Mouse (Mus musculus) bone marrow macrophage, adult 2 months (primary cell): ENCODE results near the gene Cd83. TPM values are rescaled to one million over a fixed set of nuclear protein-coding genes. Genes with fewer than 3 reads are reported as not detected.

ENCODE experiments used
- H3K27ac ChIP-seq: 2 replicates; pipeline ENCODE4 v1.5.1; 2012; ENCODE audit warnings: low read depth, low read length; ENCODE audit not compliant: insufficient read depth
- H3K4me1 ChIP-seq: 2 replicates; pipeline ENCODE4 v1.6.1; 2012; ENCODE audit warnings: low read length; ENCODE audit not compliant: control insufficient read depth, insufficient read depth
- H3K4me3 ChIP-seq: 2 replicates; pipeline ENCODE4 v1.5.1; 2012; ENCODE audit warnings: mild to moderate bottlenecking, low read length, moderate library complexity; ENCODE audit not compliant: insufficient read depth
- CTCF ChIP-seq: IDR thresholded peaks from 2 replicates; pipeline ENCODE4 v1.5.1; 2012; ENCODE audit warnings: low read depth, mild to moderate bottlenecking, low read length, moderate library complexity
- POLR2A ChIP-seq: IDR thresholded peaks from 2 replicates; pipeline ENCODE4 v1.6.1; 2012; ENCODE audit warnings: mild to moderate bottlenecking, low read depth, low read length, borderline replicate concordance
- polyA plus RNA-seq: library from polyadenylated mRNA; stranded (reverse); fragments of >200 nt; gene quantifications from 2 replicates; pipeline ENCODE4 v1.2.4, GENCODE M21; 2012; ENCODE audit not compliant: missing spikeins, insufficient read depth, insufficient read length

Gene Cd83
- polyA plus RNA-seq, 1 experiment = 44.5 TPM

DNA sequence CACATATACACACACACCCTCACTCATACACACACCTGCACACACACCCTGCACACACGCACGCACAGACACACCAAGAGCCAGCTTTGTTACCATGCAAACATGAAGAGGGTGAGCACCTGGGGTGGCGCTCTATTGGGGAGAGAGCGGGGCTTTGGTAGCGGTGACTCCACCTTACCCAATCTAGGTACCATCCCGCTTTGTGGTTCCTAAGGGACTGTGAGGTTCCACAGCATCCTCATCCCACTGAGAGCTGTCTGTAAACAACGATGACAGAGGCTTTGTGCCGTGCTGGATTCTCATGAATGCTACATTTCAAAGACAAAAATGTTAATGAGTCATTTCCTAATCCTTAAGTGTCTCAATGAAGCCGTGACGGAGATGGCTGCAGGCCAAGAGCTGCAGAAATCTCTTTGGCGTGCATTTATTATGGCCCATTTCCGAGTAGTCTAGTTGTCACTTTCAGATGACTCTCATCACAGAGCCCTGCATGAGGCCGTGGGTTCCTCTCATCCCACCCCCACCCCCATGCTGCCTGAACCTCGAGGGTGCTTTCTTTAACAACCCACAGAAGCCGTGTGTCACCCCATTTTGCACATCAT is 10.5 kb upstream of the Cd83 start:
- Histone ChIP-seq H3K4me1 (peaks cover 63% of the 10 kb centered on the region), H3K4me3 (no peak overlapping the region), H3K27ac (no peak overlapping the region)
- TF ChIP-seq POLR2A (no peak), CTCF (no peak)

- H3K4me1 ChIP-seq = peaks cover 65% of the 10 kb centered on the region
- TF ChIP-seq POLR2A = no peak
- TF ChIP-seq CTCF = no peak
- 0 out of 2 replicates have a peak overlapping the region, but pooled peaks have one; percentile 4 for H3K27ac ChIP-seq
- no peak overlapping the region for H3K4me3 ChIP-seq
These were observed 9.8 kb upstream of the Cd83 start for GRCm38 (mm10) chr13:43774605-43775426.

DNA sequence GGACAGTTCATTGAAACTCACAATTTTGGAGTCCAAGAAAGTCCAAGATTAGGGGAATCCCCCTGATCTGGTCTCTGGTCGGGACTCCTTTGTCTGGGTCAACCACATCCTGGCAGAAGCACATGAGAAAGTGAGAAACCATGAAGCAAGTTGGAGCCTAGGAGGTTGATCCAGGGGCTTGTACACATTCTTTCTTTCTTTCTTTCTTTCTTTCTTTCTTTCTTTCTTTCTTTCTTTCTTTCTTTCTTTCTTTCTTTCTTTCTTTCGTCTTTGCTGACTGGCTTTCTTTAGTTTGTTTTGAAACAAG is 9.2 kb upstream of the Cd83 start:
- Histone ChIP-seq H3K4me3 (no peak overlapping the region), H3K4me1 (peaks cover 62% of the 10 kb centered on the region), H3K27ac (no peak overlapping the region)
- TF ChIP-seq POLR2A (no peak), CTCF (no peak)

DNA sequence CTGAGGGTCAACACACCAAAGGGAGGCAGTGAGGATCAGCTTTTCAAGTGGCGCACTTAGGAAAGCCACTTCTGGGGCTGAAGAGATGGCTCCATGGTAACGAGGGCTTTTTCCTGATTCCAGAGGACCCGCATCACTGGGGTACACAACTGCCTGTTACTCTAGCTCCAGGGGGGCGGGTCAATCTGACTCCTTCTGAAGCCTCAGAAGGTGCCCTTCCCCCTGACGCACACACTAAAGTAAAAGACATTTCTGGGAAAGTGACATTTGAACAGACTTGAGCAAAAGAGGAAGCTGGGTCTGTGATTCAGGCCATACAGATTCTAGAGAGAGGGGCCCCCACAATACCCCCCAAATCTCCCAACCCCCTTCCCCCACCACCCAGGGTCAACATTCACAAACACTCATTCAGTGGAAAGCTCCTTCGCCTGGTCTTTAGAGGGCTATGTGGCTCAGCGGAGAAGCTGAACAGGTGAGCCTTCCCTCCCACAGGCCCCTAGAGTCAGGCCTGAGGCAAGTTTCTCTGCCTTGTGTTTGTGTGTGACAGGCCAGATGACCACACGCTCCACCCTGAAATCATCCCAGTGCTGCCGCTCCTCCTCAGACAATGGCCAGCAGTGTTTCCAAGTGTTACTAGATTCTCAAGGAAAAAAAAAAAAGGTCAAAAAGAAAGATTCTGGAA is 7.1 kb upstream of the Cd83 start:
- no peak overlapping the region for H3K4me3 ChIP-seq
- peaks cover 62% of the 10 kb centered on the region for H3K4me1 ChIP-seq
- no peak for TF ChIP-seq CTCF
- peak; percentile 19; the same call in 1 of the 2 replicates for TF ChIP-seq POLR2A
- H3K27ac ChIP-seq = peak overlapping the region; percentile 32; the same call in 1 of the 2 replicates

DNA sequence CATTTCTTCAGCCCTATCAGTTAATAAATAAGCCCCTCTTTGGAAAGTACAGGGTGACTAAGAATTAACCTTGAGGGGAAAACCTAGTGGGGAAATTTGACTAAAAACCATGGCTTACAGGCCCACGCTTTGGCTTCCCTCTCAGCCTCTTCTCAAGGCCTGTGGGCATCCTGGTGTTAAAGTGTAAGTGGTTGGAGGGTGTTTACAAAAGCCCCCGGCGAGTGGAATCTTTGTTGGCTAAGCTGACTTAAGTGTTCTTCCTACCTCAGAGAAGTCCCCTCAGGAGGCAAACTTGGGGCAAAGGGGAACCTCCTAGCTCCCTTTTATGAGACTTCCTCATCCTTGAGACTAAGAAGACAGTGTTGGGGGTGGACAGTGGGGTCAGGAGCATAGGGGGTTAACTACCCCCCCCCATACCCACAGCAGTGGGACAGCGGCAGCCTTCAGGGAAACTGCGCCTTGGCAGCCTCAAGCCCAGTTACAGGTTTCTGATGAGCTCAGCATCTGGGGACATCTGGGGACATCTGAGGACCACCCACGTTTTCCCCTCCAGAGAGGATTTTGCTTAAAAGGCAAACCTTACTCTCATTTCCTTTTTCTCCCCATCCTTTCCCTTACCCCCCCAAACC is 6.4 kb upstream of the Cd83 start:
- no peak overlapping the region for H3K4me3 ChIP-seq
- peaks cover 62% of the 10 kb centered on the region for H3K4me1 ChIP-seq
- peak overlapping the region; percentile 51 for H3K27ac ChIP-seq
- TF ChIP-seq CTCF (no peak), POLR2A (no peak)

DNA sequence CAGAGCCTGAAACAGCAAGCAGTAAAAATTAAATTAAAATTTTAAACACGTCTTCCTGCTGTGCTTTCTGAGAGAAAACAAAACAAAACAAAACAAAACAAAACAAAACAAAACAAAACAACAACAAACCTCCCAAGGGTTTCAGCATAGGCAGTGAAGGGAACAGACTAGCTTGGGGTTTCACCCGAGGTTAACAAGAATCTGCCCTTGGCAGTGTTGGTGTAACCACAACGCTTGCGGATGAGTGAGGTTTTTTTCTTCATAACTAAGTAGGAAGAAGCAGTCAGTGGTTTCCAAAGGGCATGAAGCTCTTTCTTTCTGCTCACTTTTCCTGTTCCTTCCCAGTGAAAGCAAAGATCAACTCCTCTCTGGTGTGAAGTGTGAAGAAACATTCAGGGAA is 5.6 kb upstream of the Cd83 start:
- H3K4me1 ChIP-seq = peaks cover 53% of the 10 kb centered on the region
- TF ChIP-seq CTCF (no peak), POLR2A (no peak)
- peak overlapping the region; percentile 9; the same call in 1 of the 2 replicates for H3K27ac ChIP-seq
- H3K4me3 ChIP-seq = no peak overlapping the region

GRCm38 (mm10) chr13:43780071-43780470 is 4.5 kb upstream of the Cd83 start:
- Histone ChIP-seq H3K4me1 (peaks cover 47% of the 10 kb centered on the region), H3K27ac (no peak overlapping the region), H3K4me3 (no peak overlapping the region)
- TF ChIP-seq CTCF = no peak
- TF ChIP-seq POLR2A = no peak

DNA sequence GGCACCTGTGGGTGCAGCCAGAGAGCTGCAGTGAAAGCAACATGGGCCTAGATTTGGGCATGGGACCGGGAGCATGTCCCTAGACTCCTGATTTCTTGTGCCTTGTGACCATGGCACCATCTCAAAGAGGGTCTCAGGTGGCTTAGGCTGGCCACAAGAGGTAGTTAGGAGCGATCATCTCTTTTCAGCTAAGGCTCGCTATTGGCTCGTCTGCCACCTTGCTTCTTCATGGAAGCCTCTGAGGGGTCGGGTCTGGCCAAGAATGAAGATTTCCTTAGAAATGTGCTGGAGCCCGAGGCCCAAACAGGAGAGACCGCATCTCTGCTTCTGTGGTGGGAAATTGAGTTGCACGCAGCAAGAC is 1.1 kb downstream of the Cd83 start:
- H3K4me3 ChIP-seq = peak overlapping the region; percentile 80
- peaks cover 36% of the 10 kb centered on the region for H3K4me1 ChIP-seq
- no peak for TF ChIP-seq POLR2A
- TF ChIP-seq CTCF = 0 out of 2 replicates have a peak, but pooled peaks have one; percentile 6
- peak overlapping the region; percentile 64 for H3K27ac ChIP-seq

GRCm38 (mm10) chr13:43786171-43786795 is 1.7 kb downstream of the Cd83 start:
- Histone ChIP-seq H3K27ac (peak overlapping the region; percentile 64), H3K4me1 (peaks cover 40% of the 10 kb centered on the region), H3K4me3 (peak overlapping the region; percentile 80)
- TF ChIP-seq POLR2A (no peak), CTCF (0 out of 2 replicates have a peak, but pooled peaks have one; percentile 2)
